Mouse (Mus musculus) spleen, adult 2 months (tissue): ENCODE data around the gene Traf2. TPM values are rescaled to one million over a fixed set of nuclear protein-coding genes. Genes with fewer than 3 reads are reported as not detected.

ENCODE experiments used
- DNase-seq, 2 experiments: peaks; one replicate each; pipeline versions ENCODE4 v3.0.0 to v3.0.0-alpha.2; 2012 to 2021; ENCODE audit warnings: low spot score in 2 of 2, low read depth in 1 of 2
- H3K27ac ChIP-seq: fragments of 200-500 bp; 2 replicates; pipeline ENCODE4 v1.5.1; 2012; ENCODE audit warnings: low read length, inconsistent platforms; ENCODE audit not compliant: insufficient read depth
- H3K27me3 ChIP-seq: fragments of 200-500 bp; 2 replicates; pipeline ENCODE4 v1.6.1; 2012; ENCODE audit warnings: mild to moderate bottlenecking, moderate library complexity, low read length, inconsistent platforms; ENCODE audit not compliant: control insufficient read depth, insufficient read depth
- H3K36me3 ChIP-seq: fragments of 200-500 bp; 2 replicates; pipeline ENCODE4 v1.6.1; 2012; ENCODE audit warnings: mild to moderate bottlenecking, low read length, inconsistent platforms; ENCODE audit not compliant: control insufficient read depth, insufficient read depth
- H3K4me1 ChIP-seq: fragments of 200-500 bp; 2 replicates; pipeline ENCODE4 v1.6.1; 2011; ENCODE audit warnings: inconsistent platforms; ENCODE audit not compliant: control insufficient read depth, insufficient read depth, insufficient read length
- H3K4me3 ChIP-seq: fragments of 200-500 bp; 2 replicates; pipeline ENCODE4 v1.5.1; 2011; ENCODE audit warnings: mild to moderate bottlenecking, inconsistent platforms; ENCODE audit not compliant: insufficient read depth, insufficient read length; ENCODE audit errors: extremely low read depth
- CTCF ChIP-seq: fragments of 200-500 bp; IDR thresholded peaks from 2 replicates; pipeline ENCODE4 v1.5.1; 2011; ENCODE audit warnings: mild to moderate bottlenecking, inconsistent platforms; ENCODE audit not compliant: insufficient read depth, insufficient read length, insufficient replicate concordance; ENCODE audit errors: extremely low read depth
- POLR2A ChIP-seq: fragments of 200-500 bp; IDR thresholded peaks from 2 replicates; pipeline ENCODE4 v1.6.1; 2011; ENCODE audit warnings: low read depth, low read length, inconsistent platforms
- WGBS: fragments of 180-500 bp; shearing (Covaris S2); methylation state at CpG from one replicate; pipeline ENCODE4 v1.1.7; 2018; 5-methylcytosine and 5-hydroxymethylcytosine counted together
- polyA plus RNA-seq: library from polyadenylated mRNA; depleted of rRNA; stranded (reverse); fragments of >200 nt; gene quantifications from 2 replicates; pipeline ENCODE4 v1.2.3, GENCODE M21; 2012

Traf2 gene
- polyA plus RNA-seq, 1 experiment, result 21.6 TPM

DNA sequence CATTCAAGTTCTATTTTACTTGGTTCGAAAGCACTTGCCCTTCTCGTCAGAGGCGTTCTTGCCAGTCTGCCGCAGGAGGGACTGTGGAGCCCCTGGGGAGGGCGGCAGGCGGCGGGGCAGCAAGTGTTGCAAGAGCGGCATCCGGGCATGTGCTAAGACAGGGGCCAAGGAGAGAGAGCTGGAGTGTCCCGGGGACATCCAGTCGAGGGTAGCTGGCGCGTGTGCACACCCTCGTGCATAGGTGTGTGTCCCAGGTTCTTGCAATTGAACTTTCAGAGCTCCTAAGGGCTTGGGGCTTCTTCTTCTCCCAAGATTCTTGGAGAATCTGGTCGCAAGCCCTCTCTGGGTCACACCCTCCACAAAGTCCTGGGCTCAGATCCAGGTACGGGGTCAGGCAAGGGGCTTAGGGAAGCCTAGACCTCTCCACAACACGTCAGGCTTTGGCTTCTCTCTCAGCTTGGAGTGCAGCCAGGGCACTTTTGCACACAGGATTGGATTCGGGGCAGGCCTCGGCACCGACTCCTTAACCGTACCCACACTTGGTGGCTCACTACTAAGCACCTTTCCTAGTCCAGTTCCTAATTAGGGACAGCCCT lies 28.8 kb upstream of the Traf2 start:
- peaks cover 25% of the 10 kb centered on the region for H3K27me3 ChIP-seq
- H3K4me3 ChIP-seq, result peak overlapping the region; percentile 55; the same call in 1 of the 2 replicates
- H3K4me1 ChIP-seq, result peaks cover 38% of the 10 kb centered on the region
- TF ChIP-seq POLR2A, result no peak
- no peak for TF ChIP-seq CTCF
- WGBS, result 24% methylated on average over 21 of the region's 21 CpGs
- H3K27ac ChIP-seq, result peak overlapping the region; percentile 29; the same call in 1 of the 2 replicates
- no peaks in the 10 kb centered on the region for H3K36me3 ChIP-seq
- DNase-seq, result peak in 1 of 2 experiments; percentile 36

DNA sequence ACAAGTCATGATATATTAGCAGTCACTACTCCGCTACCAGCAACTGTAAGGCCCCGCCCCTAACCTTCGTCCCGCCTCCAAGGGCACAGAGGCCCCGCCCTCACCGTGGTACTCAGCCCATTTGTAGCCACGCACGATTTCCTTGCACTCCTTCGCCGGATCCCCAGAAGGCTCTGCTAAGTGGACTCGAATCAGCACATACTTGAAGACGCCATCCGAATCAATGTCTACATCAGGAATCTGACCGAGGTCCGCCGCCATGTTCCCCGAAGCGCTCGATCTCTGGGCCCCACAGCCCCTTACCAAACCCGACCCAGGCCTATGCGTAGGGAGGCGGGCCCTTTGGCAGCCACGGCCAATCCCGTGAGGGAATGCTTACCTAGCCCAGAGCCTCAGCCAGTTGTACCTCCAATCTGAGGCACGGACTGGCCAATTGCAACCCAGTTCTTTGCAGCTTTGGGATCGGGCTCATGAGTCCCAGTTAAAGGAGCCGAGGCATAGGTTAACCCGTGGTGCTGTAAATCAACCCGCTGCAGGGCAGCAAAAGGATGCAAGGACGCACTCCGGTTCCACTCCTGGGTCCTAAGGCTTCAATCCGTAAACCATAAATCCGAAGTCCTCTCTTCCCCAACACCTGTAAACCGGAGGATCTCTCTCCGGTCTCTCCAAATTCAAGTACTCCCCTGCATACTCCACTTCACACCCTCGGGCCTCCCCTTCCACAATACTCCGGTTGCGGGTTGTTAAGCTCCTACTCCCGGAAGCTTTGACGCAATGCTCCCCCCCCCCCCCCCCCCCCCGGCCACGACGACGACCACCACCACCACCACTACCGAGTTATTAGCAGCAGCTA lies 28.1 kb upstream of the Traf2 start, which contains the start of the genes Mamdc4 and Phpt1:
TSS of gene Mamdc4 (minus strand) at position 267 of the 853 bp plus-strand sequence.
TSS of gene Phpt1 (minus strand) at position 646 of the 853 bp plus-strand sequence.
- peaks cover 24% of the 10 kb centered on the region for H3K27me3 ChIP-seq
- peak within 1 kb of the TSS; percentile 75 for H3K4me3 ChIP-seq
- H3K27ac ChIP-seq, result peak within 1 kb of the TSS; percentile 87
- WGBS, result under 1% methylated on average over 45 of the region's 45 CpGs
- no peaks in the 10 kb centered on the region for H3K36me3 ChIP-seq
- peak; percentile 94 for DNase-seq
- peaks cover 34% of the 10 kb centered on the region for H3K4me1 ChIP-seq
- TF ChIP-seq CTCF (no peak), POLR2A (peak; percentile 39)

DNA sequence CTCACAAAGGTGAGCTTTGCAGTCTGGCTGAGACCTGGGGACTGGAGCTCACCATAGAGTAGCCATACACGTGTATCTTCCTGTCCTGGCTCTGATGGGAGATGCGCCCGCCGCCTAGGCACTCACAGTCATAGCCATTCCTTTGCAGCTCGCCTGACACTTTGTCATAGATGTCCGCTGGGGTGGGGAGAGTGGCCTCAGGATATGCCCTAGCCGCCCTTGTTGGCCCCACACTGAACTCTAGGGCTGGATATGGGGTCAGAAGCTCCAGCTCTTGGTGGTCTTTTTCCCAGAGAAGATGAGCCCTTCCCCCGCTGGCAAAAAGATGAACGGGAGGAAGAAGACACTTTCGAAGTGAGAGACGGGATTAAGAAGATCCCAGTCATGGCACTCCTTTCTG lies 27.4 kb upstream of the Traf2 start:
- DNase-seq, result no peak
- Histone ChIP-seq H3K36me3 (no peaks in the 10 kb centered on the region), H3K4me1 (peaks cover 28% of the 10 kb centered on the region), H3K27me3 (peaks cover 18% of the 10 kb centered on the region), H3K27ac (no peak overlapping the region), H3K4me3 (peak overlapping the region; percentile 75; the same call in 1 of the 2 replicates)
- TF ChIP-seq POLR2A (no peak), CTCF (no peak)
- 26% methylated on average over 11 of the region's 11 CpGs for WGBS

DNA sequence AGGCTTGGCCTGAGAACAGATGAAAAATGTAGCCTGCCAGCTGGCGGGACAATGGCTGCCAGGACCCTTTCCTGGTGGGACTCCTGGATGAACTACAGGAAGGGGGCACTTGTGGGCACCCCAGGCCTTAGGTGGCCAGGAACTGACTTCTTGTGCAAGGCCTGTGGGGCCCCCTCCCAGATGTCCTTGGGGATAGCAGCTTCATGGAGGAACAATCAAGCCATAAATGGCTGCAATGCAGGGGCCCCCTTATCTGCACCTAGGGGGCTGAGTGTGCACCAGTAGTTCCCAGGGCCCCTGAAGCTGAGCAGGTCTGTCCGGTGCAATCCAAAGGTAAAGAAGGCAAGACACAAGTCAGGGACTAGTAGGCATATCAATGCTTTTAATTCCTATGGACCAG lies 26.3 kb upstream of the Traf2 start:
- Histone ChIP-seq H3K4me1 (peaks cover 20% of the 10 kb centered on the region), H3K27ac (no peak overlapping the region)

DNA sequence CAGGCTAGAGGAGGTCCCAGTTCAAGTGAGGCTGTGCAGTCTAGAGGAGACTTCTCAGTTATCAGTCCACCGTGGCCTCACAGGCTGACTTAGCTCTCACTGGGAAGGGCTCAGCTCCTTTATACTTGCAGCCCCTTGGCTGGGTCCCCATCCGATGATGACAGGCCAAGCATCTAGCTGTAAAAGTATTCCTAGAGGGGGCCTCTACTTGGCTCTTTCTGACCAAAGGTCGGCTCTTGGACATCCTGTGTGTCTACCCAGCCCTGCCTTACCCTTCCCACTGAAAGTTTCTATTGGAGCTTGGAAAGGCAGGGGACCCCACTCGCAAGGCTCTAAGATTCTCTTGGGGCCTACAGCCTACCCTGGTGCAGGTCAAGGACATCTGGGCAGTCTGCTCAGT lies 24.5 kb upstream of the Traf2 start:
- no peak overlapping the region for H3K27ac ChIP-seq
- peaks cover 10% of the 10 kb centered on the region; the same call in 1 of the 2 replicates for H3K4me1 ChIP-seq
- no peaks in the 10 kb centered on the region for H3K36me3 ChIP-seq
- no peak overlapping the region for H3K4me3 ChIP-seq
- 83% methylated on average over 4 of the region's 4 CpGs for WGBS
- DNase-seq, result no peak
- TF ChIP-seq POLR2A (no peak), CTCF (no peak)
- no peaks in the 10 kb centered on the region for H3K27me3 ChIP-seq

More for the DNA sequence above, 26.3 kb upstream of the Traf2 start:
- Histone ChIP-seq H3K27me3 (peaks cover 8% of the 10 kb centered on the region), H3K4me3 (no peak overlapping the region), H3K36me3 (no peaks in the 10 kb centered on the region)
- DNase-seq, result no peak
- WGBS, result 91% methylated on average over 2 of the region's 2 CpGs
- TF ChIP-seq POLR2A (no peak), CTCF (no peak)

DNA sequence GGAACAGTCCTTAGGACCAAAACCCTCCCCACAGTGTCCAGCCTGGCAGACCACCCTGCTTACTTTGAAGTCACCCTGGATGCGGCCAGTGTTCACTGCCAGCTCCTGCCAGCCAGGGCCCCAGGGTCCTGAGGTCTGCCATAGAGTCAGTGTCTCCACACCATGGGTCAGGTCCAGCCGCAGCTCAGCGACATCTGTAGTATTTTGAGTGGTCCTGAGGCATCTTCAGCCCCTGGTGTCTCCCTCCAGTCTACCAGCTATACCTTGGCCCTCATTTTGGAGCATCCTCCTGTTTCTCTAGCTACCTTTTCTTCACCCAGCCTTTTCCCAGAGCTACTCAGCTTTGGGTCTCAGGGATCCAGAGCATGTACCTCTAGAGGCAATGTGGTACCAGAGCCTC lies 22.6 kb upstream of the Traf2 start:
- no peak overlapping the region for H3K27ac ChIP-seq
- WGBS, result 96% methylated on average over 3 of the region's 3 CpGs
- TF ChIP-seq CTCF, result no peak
- TF ChIP-seq POLR2A, result no peak

More for the DNA sequence above, 22.6 kb upstream of the Traf2 start:
- no peak for DNase-seq
- Histone ChIP-seq H3K4me1 (peaks cover 4% of the 10 kb centered on the region; the same call in 1 of the 2 replicates), H3K36me3 (0 out of 2 replicates have a peak, but pooled peaks cover 2% of the 10 kb centered on the region), H3K4me3 (no peak overlapping the region), H3K27me3 (no peaks in the 10 kb centered on the region)
